Mouse (Mus musculus) heart, postnatal 0 days (tissue): ENCODE data around the gene Foxd3. TPM values are rescaled to one million over a fixed set of nuclear protein-coding genes. Genes with fewer than 3 reads are reported as not detected.

Experiments used
- ATAC-seq: fragments of 200-750 bp; cut with Nextera tagmentation; 2 replicates; pipeline ENCODE4 v1.8.0; 2017; ENCODE audit warnings: low read depth, moderate number of reproducible peaks, moderate library complexity; ENCODE audit not compliant: insufficient read depth
- DNase-seq: peaks from one replicate; pipeline ENCODE4 v3.0.0-alpha.2; 2016; ENCODE audit warnings: low spot score
- H3K27ac ChIP-seq: fragments of 300-500 bp; sonication (generic); 2 replicates; pipeline ENCODE4 v1.5.1; 2014; ENCODE audit warnings: low read depth, mild to moderate bottlenecking
- H3K27me3 ChIP-seq: fragments of 300-500 bp; sonication (generic); 2 replicates; pipeline ENCODE4 v1.6.1; 2014; ENCODE audit warnings: low read length, mixed read lengths; ENCODE audit not compliant: control insufficient read depth, insufficient read depth
- H3K36me3 ChIP-seq: fragments of 300-500 bp; sonication (generic); replicated peaks from 2 replicates; pipeline ENCODE4 v1.6.1; 2014; ENCODE audit warnings: low read length, mixed read lengths; ENCODE audit not compliant: control insufficient read depth, insufficient read depth
- H3K4me1 ChIP-seq: fragments of 300-500 bp; sonication (generic); 2 replicates; pipeline ENCODE4 v1.6.1; 2014; ENCODE audit warnings: antibody characterized with exemption; ENCODE audit not compliant: control insufficient read depth, insufficient read depth
- H3K4me2 ChIP-seq: fragments of 300-500 bp; sonication (generic); 2 replicates; pipeline ENCODE4 v1.6.1; 2014; ENCODE audit warnings: low read depth, mild to moderate bottlenecking, low read length, moderate library complexity
- H3K4me3 ChIP-seq: fragments of 300-500 bp; sonication (generic); 2 replicates; pipeline ENCODE4 v1.5.1; 2014; ENCODE audit warnings: low read depth, low read length
- H3K9ac ChIP-seq: fragments of 300-500 bp; sonication (generic); replicated peaks from 2 replicates; pipeline ENCODE4 v1.6.1; 2014; ENCODE audit warnings: low read depth, low read length, mixed read lengths
- H3K9me3 ChIP-seq: fragments of 300-500 bp; sonication (generic); replicated peaks from 2 replicates; pipeline ENCODE4 v1.6.1; 2016; ENCODE audit warnings: low read length; ENCODE audit not compliant: control insufficient read depth
- CTCF ChIP-seq: IDR thresholded peaks from 2 replicates; pipeline ENCODE4 v1.5.1; 2016; ENCODE audit warnings: antibody characterized with exemption, control low read depth, low read depth
- EP300 ChIP-seq: IDR thresholded peaks from 2 replicates; pipeline ENCODE4 v1.6.1; 2016; ENCODE audit warnings: antibody characterized with exemption, low read depth
- WGBS: fragments of 180-500 bp; shearing (Covaris S2); extraction: QIAGEN DNeasy Blood & Tissue Kit; methylation state at CpG from one replicate; pipeline ENCODE4 v1.1.7; 2014; 5-methylcytosine and 5-hydroxymethylcytosine counted together
- microRNA-seq: library from miRNA; unstranded; fragments of <30 nt; microRNA quantifications from one replicate; pipeline ENCODE4, GENCODE M21; 2016
- polyA plus RNA-seq: library from polyadenylated mRNA; unstranded; fragments of >200 nt; fragmentation: Nextera tagmentation; extraction: Ambion mirVana; gene quantifications from 2 replicates; pipeline ENCODE4 v1.2.1, GENCODE M21; 2015
- total RNA-seq: library from RNA; depleted of rRNA; stranded (reverse); fragments of >200 nt; gene quantifications from 2 replicates; pipeline ENCODE4 v1.2.3, GENCODE M21; 2014; ENCODE audit warnings: low replicate concordance; rRNA removed

Gene Foxd3
- total and polyA plus RNA-seq, 2 experiments from 2014 or later = 0.65 TPM; not detected in 1

DNA sequence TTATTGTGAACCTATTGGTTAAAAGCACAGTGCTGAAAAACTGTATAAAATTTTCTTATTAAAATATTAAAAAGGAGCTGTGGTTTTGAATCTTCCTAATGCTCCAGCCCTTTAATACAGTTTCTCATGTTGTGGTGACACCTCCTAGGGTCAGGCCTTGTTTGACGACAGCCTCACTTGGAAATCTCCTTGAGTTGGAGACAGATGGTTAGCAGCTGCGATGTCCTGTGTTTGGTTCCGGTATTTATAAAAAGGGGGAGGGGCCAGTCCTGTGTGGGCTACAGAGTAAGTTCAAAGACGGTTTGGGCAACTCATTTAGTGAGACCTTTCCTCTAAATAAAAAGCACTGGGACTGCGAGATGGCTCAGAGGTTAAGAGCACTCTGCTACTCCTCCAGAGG lies 30.2 kb downstream of the Foxd3 start:
- H3K27me3 ChIP-seq = no peaks in the 10 kb centered on the region
- no peak for DNase-seq
- no peak for ATAC-seq
- TF ChIP-seq CTCF (no peak), EP300 (no peak)
- no peak overlapping the region for H3K9ac ChIP-seq
- WGBS = 52% methylated on average over 5 of the region's 5 CpGs
- no peaks in the 10 kb centered on the region for H3K4me1 ChIP-seq
- no peaks in the 10 kb centered on the region for H3K36me3 ChIP-seq
- no peaks in the 10 kb centered on the region for H3K9me3 ChIP-seq
- no peak overlapping the region for H3K4me2 ChIP-seq
- H3K4me3 ChIP-seq = no peak overlapping the region
- H3K27ac ChIP-seq = no peak overlapping the region

Small RNA genes within 50 kb of the gene (microRNA-seq; reads per million reads assigned to microRNA genes)
- gene Gm23366 = not detected

Other genes starting within 250 kb of the Foxd3 start
- gene Alg6, start 59.4 kb downstream of the Foxd3 start, total RNA-seq = 12.4 and 54.3 TPM in 2 replicates
- gene Alg6, start 59.4 kb downstream of the Foxd3 start, polyA plus RNA-seq = 6.3 and 6.5 TPM in 2 replicates
- gene Efcab7, start 172.9 kb downstream of the Foxd3 start, total RNA-seq = 3.7 TPM in 1 of 2 replicates, not detected in the other
- gene Efcab7, start 172.9 kb downstream of the Foxd3 start, polyA plus RNA-seq = 5.9 and 6.1 TPM in 2 replicates